Mouse (Mus musculus): Measurements from ENCODE around the gene Tyw1.

- TF ChIP-seq EP300 (IDR thresholded peaks at IDR 0.05; ENCODE audit: insufficient read depth, low read depth, low read length) (no peak), POLR2A (IDR thresholded peaks at IDR 0.05; ENCODE audit: insufficient read depth, low read length) (no peak), CTCF (IDR thresholded peaks at IDR 0.05; ENCODE audit: low read depth, low read length) (no peak)
Measured at GRCm38 (mm10) chr5:130247823-130248222, 7.6 kb upstream of the Tyw1 start.
